In the genomic region with DNA sequence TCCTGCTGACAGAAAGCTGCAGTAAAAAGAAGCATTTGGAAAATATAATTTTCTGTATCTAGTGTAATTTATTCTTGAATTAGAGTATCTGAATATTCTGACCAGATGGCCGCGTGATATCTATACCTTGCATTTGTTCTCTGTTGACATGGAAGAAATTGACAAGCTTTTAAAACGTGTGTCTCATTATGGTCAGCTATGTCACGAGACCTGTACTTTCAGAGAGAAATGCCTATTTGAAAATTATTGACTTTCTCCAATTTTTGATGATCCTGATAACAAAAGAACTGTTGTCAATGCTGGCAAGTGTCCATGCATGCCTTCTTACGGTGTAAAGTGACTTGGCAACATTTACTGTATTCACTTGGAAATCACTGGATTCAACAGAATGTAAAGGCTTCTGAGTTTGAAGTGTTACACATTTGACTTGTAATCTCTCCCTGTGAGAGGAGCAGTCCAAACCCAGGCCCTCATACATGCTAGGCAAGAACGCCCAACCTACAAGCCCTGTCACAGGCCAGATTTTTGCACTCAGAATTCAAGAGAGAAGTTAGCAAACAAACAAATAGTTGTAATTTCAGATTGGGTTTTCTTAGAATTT, we compare ENCODE assay signal across 16 mouse cellular contexts. TPM values are rescaled to one million over a fixed set of nuclear protein-coding genes. Genes with fewer than 3 reads are reported as not detected.
DNase-seq lines count a peak whose midpoint lies in the region; ATAC-seq and TF ChIP-seq lines count a peak whose summit lies in the region.
"Had no signal": no experiment of that assay in that cellular context is flagged by ENCODE, and none has a peak within 500 bp of the region (broad histone marks: within the 10 kb centered on the region; RNA-seq: fewer than 3 reads in every experiment).

No protein-coding gene starts in this region.

- WGBS in heart, embryonic 10.5 days = 64% methylated on average over 6 of the region's 6 CpGs
- 38% methylated on average over 6 of the region's 6 CpGs for WGBS in lung, postnatal 0 days
- WGBS in liver, postnatal 0 days (ENCODE audit: insufficient replicate concordance) = 32% methylated on average over 6 of the region's 6 CpGs

- peaks cover 41% of the 10 kb centered on the region for H3K4me1 ChIP-seq in heart, embryonic 10.5 days
- H3K4me1 ChIP-seq in lung, postnatal 0 days (ENCODE audit: insufficient read depth, low read depth, low read length) = peaks cover 36% of the 10 kb centered on the region
- H3K4me1 ChIP-seq in cortical plate, adult 2 months (ENCODE audit: control insufficient read depth, insufficient read depth, low read length) = peaks cover 9% of the 10 kb centered on the region
- H3K4me1 ChIP-seq in liver, postnatal 0 days (ENCODE audit: insufficient read depth) = peaks cover 39% of the 10 kb centered on the region

- no peak for TF ChIP-seq EP300 in lung, postnatal 0 days (IDR thresholded peaks at IDR 0.05)
- TF ChIP-seq EP300 in liver, postnatal 0 days (IDR thresholded peaks at IDR 0.05; ENCODE audit: low read depth) = no peak

- TF ChIP-seq POLR2A in cortical plate, adult 2 months (IDR thresholded peaks at IDR 0.05; ENCODE audit: extremely low read depth, insufficient read depth, low read length) = no peak

- H3K9ac ChIP-seq in lung, postnatal 0 days (replicated peaks; ENCODE audit: low read depth) = no peak overlapping the region
- H3K9ac ChIP-seq in liver, postnatal 0 days (replicated peaks) = no peak overlapping the region
- H3K9ac ChIP-seq: neural tube, embryonic 12.5 days had no signal

- H3K4me3 ChIP-seq in heart, embryonic 10.5 days = no peak overlapping the region
- H3K4me3 ChIP-seq in lung, postnatal 0 days (ENCODE audit: low read depth, low read length) = no peak overlapping the region
- H3K4me3 ChIP-seq in cortical plate, adult 2 months (ENCODE audit: insufficient read depth, low read length) = no peak overlapping the region
- H3K4me3 ChIP-seq in liver, postnatal 0 days (ENCODE audit: low read depth, low read length) = peak overlapping the region; percentile 15
- H3K4me3 ChIP-seq: neural tube, embryonic 12.5 days had no signal

- peak; percentile 29; the same call in 1 of the 2 replicates for ATAC-seq in lung, postnatal 0 days
- ATAC-seq in liver, postnatal 0 days = no peak
- ATAC-seq: CD4-positive, CD25-positive, alpha-beta regulatory T cell, adult 4 months; intestine, embryonic 16.5 days had no signal

- intact Hi-C loops in heart, postnatal 36 days (cut with DNase I) = loop anchor here (5.0 to 10.0 kb wide), 2 partner anchors 35 to 118 kb away; a partner anchor contains a TSS

- no peaks in the 10 kb centered on the region for H3K27me3 ChIP-seq in heart, embryonic 10.5 days (ENCODE audit: insufficient read depth, poor library complexity, severe bottlenecking)
- no peaks in the 10 kb centered on the region for H3K27me3 ChIP-seq in lung, postnatal 0 days (replicated peaks; ENCODE audit: insufficient read depth, low read length)
- no peaks in the 10 kb centered on the region for H3K27me3 ChIP-seq in liver, postnatal 0 days (ENCODE audit: insufficient read depth, low read length)
- H3K27me3 ChIP-seq: neural tube, embryonic 12.5 days had no signal

- no peak for TF ChIP-seq CTCF in lung, postnatal 0 days (IDR thresholded peaks at IDR 0.05)
- no peak for TF ChIP-seq CTCF in cortical plate, adult 2 months (IDR thresholded peaks at IDR 0.05; ENCODE audit: extremely low read depth, insufficient read depth, low read length)
- no peak for TF ChIP-seq CTCF in liver, postnatal 0 days (IDR thresholded peaks at IDR 0.05; ENCODE audit: low read depth)

- no peaks in the 10 kb centered on the region for H3K9me3 ChIP-seq in heart, embryonic 10.5 days
- no peaks in the 10 kb centered on the region for H3K9me3 ChIP-seq in lung, postnatal 0 days (ENCODE audit: low read length)
- no peaks in the 10 kb centered on the region for H3K9me3 ChIP-seq in liver, postnatal 0 days (ENCODE audit: low read length)
- H3K9me3 ChIP-seq: neural tube, embryonic 12.5 days had no signal

- 0 out of 2 replicates have a peak overlapping the region, but pooled peaks have one; percentile 7 for H3K27ac ChIP-seq in heart, embryonic 10.5 days
- H3K27ac ChIP-seq in lung, postnatal 0 days (ENCODE audit: low read length) = peak overlapping the region; percentile 51; the same call in 1 of the 2 replicates
- peak overlapping the region; percentile 71; the same call in 1 of the 2 replicates for H3K27ac ChIP-seq in cortical plate, adult 2 months (ENCODE audit: insufficient read depth, low read length)
- H3K27ac ChIP-seq in liver, postnatal 0 days (ENCODE audit: low read depth) = no peak overlapping the region
- H3K27ac ChIP-seq: neural tube, embryonic 12.5 days had no signal

- no peak overlapping the region; the same call in 1 of the 2 replicates for H3K4me2 ChIP-seq in lung, postnatal 0 days (replicated peaks; ENCODE audit: low read depth, low read length)
- H3K4me2 ChIP-seq in liver, postnatal 0 days (ENCODE audit: low read depth, low read length) = peak overlapping the region; percentile 44
- H3K4me2 ChIP-seq: neural tube, embryonic 12.5 days had no signal

- DNase-seq in heart, embryonic 10.5 days (ENCODE audit: low spot score) = no peak
- no peak for DNase-seq in heart, postnatal 36 days
- DNase-seq in lung, postnatal 0 days (ENCODE audit: low spot score) = peak; percentile 50
- no peak for DNase-seq in lung, postnatal 10 days
- no peak for DNase-seq in liver, postnatal 0 days
- no peak for DNase-seq in thymus, postnatal 14 days
- DNase-seq: adrenal gland, postnatal 14 days; cerebellum, adult 11 months; embryo, embryonic 11 days; kidney, postnatal 4 days; midbrain, embryonic 14.5 days; retina, postnatal 1 day had no signal

- H3K36me3 ChIP-seq in heart, embryonic 10.5 days = no peaks in the 10 kb centered on the region
- no peaks in the 10 kb centered on the region for H3K36me3 ChIP-seq in lung, postnatal 0 days (ENCODE audit: insufficient read depth, low read length)
- no peaks in the 10 kb centered on the region for H3K36me3 ChIP-seq in liver, postnatal 0 days (replicated peaks; ENCODE audit: insufficient read depth, low read length)
- H3K36me3 ChIP-seq: neural tube, embryonic 12.5 days had no signal

RNA-seq across cellular contexts. Expression of a gene that starts 49.3 kb away (rescaled TPM):
- polyA plus RNA-seq in heart, embryonic 10.5 days (2016; fragmentation: Nextera tagmentation; extraction: Ambion mirVana) = 121 and 142 TPM in 2 replicates
- total RNA-seq in heart, postnatal 36 days (2021) = 100 to 1,000 TPM; 159 to 186 TPM
- polyA plus RNA-seq in lung, postnatal 0 days (2015; fragmentation: Nextera tagmentation; extraction: Ambion mirVana) = 314 and 322 TPM in 2 replicates
- 18.3 and 19.9 TPM in 2 replicates for polyA plus RNA-seq in cortical plate, adult 2 months (2012; rRNA removed)
- 60.6 and 64.4 TPM in 2 replicates for polyA plus RNA-seq in liver, postnatal 0 days (2015; fragmentation: Nextera tagmentation; extraction: Ambion mirVana)
